Mouse (Mus musculus): Measurements from ENCODE around the gene Ptprg.

GRCm38 (mm10) chr14:11984086-11984485, 430.8 kb downstream of the Ptprg start:
- TF ChIP-seq POLR2A (IDR thresholded peaks at IDR 0.05; ENCODE audit: control insufficient read depth, low read depth, low read length) (no peak), CTCF (IDR thresholded peaks at IDR 0.05; ENCODE audit: control insufficient read depth, insufficient read depth, insufficient replicate concordance, low read depth, low read length) (no peak)
